Mouse (Mus musculus) hindbrain, embryonic 12.5 days (tissue): ENCODE data around the gene Fads2. TPM values are rescaled to one million over a fixed set of nuclear protein-coding genes. Genes with fewer than 3 reads are reported as not detected.
A peak's percentile ranks its signal among the peaks of the same experiment; 100 is the strongest.

Source experiments
- ATAC-seq: fragments of 200-750 bp; cut with Nextera tagmentation; 2 replicates; pipeline ENCODE4 v1.8.0; 2017; ENCODE audit warnings: moderate TSS enrichment; ENCODE audit not compliant: low FRiP score
- H3K27ac ChIP-seq: fragments of 300-500 bp; sonication (generic); 2 replicates; pipeline ENCODE4 v1.5.1; 2016; ENCODE audit warnings: mild to moderate bottlenecking
- H3K27me3 ChIP-seq: fragments of 300-500 bp; sonication (generic); 2 replicates; pipeline ENCODE4 v1.6.1; 2016; ENCODE audit warnings: mild to moderate bottlenecking
- H3K36me3 ChIP-seq: fragments of 300-500 bp; sonication (generic); 2 replicates; pipeline ENCODE4 v1.6.1; 2016; ENCODE audit warnings: mild to moderate bottlenecking
- H3K4me1 ChIP-seq: fragments of 300-500 bp; sonication (generic); 2 replicates; pipeline ENCODE4 v1.6.1; 2016
- H3K4me2 ChIP-seq: fragments of 300-500 bp; sonication (generic); replicated peaks from 2 replicates; pipeline ENCODE4 v1.6.1; 2016; ENCODE audit warnings: mild to moderate bottlenecking
- H3K4me3 ChIP-seq: fragments of 300-500 bp; sonication (generic); 2 replicates; pipeline ENCODE4 v1.5.1; 2016; ENCODE audit warnings: mild to moderate bottlenecking
- H3K9ac ChIP-seq: fragments of 300-500 bp; sonication (generic); 2 replicates; pipeline ENCODE4 v1.6.1; 2016; ENCODE audit warnings: mild to moderate bottlenecking, moderate library complexity
- H3K9me3 ChIP-seq: fragments of 300-500 bp; sonication (generic); replicated peaks from 2 replicates; pipeline ENCODE4 v1.6.1; 2016; ENCODE audit warnings: mild to moderate bottlenecking
- WGBS: fragments of 180-500 bp; shearing (Covaris S2); methylation state at CpG from one replicate; pipeline ENCODE4 v1.1.7; 2016; 5-methylcytosine and 5-hydroxymethylcytosine counted together
- polyA plus RNA-seq: library from polyadenylated mRNA; unstranded; fragments of >200 nt; fragmentation: Nextera tagmentation; extraction: Ambion mirVana; gene quantifications from 2 replicates; pipeline ENCODE4 v1.2.1, GENCODE M21; 2016

Gene Fads2
- polyA plus RNA-seq, 1 experiment from 2014 or later = 177 TPM

- Histone ChIP-seq H3K9me3 (no peaks in the 10 kb centered on the region), H3K4me2 (no peak overlapping the region), H3K36me3 (no peaks in the 10 kb centered on the region), H3K4me1 (no peaks in the 10 kb centered on the region), H3K27me3 (no peaks in the 10 kb centered on the region), H3K27ac (no peak overlapping the region), H3K9ac (no peak overlapping the region), H3K4me3 (no peak overlapping the region)
- no peak for ATAC-seq
- 52% methylated on average over 3 of the region's 3 CpGs for WGBS
Measured at GRCm38 (mm10) chr19:10116641-10117040, 15.1 kb upstream of the Fads2 start.

DNA sequence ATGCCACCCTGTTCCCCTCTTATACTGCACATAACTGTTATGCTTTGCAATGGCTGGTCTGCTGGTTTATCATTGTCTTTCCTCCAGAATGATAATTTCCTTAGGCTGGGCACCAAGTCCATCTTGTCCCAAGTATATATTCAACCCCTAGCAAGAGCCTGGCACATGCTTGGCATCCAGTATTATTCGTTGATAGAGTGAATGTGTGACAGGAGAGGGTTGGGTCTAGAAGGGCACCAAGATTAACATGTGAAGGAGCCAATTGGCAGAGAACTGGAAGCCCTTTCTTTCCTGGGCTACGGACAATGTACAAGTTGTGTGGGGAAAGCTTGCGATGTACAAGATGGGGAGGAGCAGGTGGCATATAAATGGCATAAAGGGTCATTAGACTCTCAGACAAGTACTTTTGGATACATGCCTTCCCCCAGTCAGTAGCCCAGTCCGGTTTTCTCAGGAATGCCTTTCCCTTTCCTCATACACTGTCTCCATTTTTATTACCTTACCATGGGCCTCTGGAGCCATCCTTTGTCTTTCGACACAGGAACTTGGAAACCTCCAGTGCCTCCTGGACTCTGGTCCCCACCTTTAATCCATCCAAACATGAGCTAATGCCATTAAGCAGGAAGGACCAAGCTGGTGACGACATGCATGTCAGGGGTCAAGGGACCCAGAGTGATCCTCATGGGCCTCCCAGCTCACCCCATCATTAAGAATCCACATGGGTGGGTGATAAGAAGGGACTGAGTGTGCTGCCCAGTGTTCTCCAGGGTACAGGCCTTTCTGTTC, 14.0 kb upstream of the Fads2 start:
- no peak overlapping the region for H3K9ac ChIP-seq
- no peak overlapping the region for H3K4me3 ChIP-seq
- ATAC-seq = no peak
- H3K27ac ChIP-seq = no peak overlapping the region
- 83% methylated on average over 6 of the region's 6 CpGs for WGBS
- no peak overlapping the region for H3K4me2 ChIP-seq
- no peaks in the 10 kb centered on the region for H3K36me3 ChIP-seq
- H3K4me1 ChIP-seq = no peaks in the 10 kb centered on the region
- no peaks in the 10 kb centered on the region for H3K9me3 ChIP-seq
- no peaks in the 10 kb centered on the region for H3K27me3 ChIP-seq

DNA sequence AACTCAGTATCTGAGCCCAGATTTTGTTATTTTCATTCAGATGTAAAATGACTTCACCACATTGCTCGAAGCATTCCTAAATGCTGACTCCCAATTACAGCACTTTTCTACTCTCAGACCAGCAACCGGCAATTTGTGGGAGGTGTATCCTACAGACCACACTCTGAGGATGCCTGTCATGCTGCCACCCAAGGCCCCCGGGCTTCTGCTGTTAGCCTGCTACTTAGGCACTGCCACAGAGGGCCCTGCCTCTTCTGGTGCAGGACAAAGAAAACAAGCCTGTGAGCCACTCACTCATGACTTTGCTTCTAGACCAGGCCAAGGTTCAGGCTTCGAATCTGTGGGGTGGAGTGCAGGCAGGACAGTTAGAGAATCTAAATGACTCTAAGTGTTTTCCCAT, 11.4 kb upstream of the Fads2 start:
- no peak for ATAC-seq
- Histone ChIP-seq H3K36me3 (no peaks in the 10 kb centered on the region), H3K4me1 (no peaks in the 10 kb centered on the region), H3K27me3 (no peaks in the 10 kb centered on the region), H3K4me3 (no peak overlapping the region), H3K9ac (no peak overlapping the region), H3K27ac (no peak overlapping the region), H3K4me2 (no peak overlapping the region), H3K9me3 (no peaks in the 10 kb centered on the region)
- 70% methylated on average over 4 of the region's 4 CpGs for WGBS

- Histone ChIP-seq H3K4me3 (no peak overlapping the region), H3K4me2 (no peak overlapping the region), H3K27ac (no peak overlapping the region), H3K27me3 (no peaks in the 10 kb centered on the region), H3K4me1 (no peaks in the 10 kb centered on the region), H3K36me3 (no peaks in the 10 kb centered on the region), H3K9me3 (no peaks in the 10 kb centered on the region), H3K9ac (no peak overlapping the region)
- WGBS = 95% methylated on average over 2 of the region's 2 CpGs
- no peak for ATAC-seq
Measured at GRCm38 (mm10) chr19:10108666-10109065, 7.1 kb upstream of the Fads2 start.

DNA sequence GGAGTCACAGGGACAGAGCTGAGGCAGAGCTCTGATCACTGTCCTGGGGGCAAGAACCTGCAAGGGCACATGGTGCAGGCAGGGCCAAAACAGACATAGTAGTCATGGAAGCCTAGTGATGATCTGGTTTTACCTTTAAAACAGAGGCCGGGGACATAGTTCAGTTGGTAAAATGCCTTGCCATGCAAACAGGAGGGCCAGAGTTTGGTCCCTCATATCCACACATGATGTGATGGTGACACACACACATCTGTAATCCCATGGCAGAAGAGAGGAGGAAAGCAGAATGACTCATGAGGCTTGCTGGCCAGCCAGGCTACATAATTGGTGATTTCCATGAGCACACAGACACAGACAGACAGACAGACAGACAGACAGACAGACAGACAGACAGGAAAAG, 6.6 kb upstream of the Fads2 start:
- no peaks in the 10 kb centered on the region for H3K9me3 ChIP-seq
- H3K4me3 ChIP-seq = no peak overlapping the region
- H3K27ac ChIP-seq = no peak overlapping the region
- H3K9ac ChIP-seq = no peak overlapping the region
- no peak overlapping the region for H3K4me2 ChIP-seq
- no peak for ATAC-seq
- no peaks in the 10 kb centered on the region for H3K36me3 ChIP-seq
- H3K27me3 ChIP-seq = no peaks in the 10 kb centered on the region
- 92% methylated on average over 1 of the region's 1 CpGs for whole genome bisulfite sequencing
- H3K4me1 ChIP-seq = no peaks in the 10 kb centered on the region

DNA sequence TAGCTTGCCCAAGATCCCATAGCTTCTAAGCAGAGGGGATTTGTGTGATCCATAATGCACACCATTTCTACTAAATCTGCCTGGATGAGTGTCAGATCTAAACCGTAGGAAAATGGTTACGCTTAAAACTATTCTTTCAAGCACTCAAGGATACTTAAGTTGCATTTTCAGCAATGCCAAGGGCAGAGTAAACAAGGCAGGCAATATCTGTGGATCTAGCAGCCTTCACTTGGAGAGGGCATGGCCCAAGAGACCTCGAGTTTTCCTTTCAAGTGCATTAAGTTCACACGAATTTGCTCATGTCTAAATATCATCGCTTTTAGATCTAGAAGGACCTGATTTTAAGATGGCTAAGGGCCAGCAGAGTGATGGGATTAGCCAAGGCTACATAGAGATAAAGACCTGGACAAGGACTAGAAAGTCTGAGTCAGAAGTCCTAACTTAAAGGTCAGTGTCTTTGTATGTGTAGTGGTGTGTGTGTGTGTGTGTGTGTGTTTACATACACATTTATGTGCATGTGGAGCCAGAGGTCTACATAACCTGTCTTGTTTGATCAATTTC, 5.6 kb upstream of the Fads2 start:
- ATAC-seq = no peak
- H3K4me3 ChIP-seq = no peak overlapping the region

GRCm38 (mm10) chr19:10106634-10107033, 5.1 kb upstream of the Fads2 start:
- no peaks in the 10 kb centered on the region for H3K36me3 ChIP-seq
- no peaks in the 10 kb centered on the region for H3K27me3 ChIP-seq
- no peak overlapping the region for H3K4me3 ChIP-seq
- peaks cover 8% of the 10 kb centered on the region for H3K4me1 ChIP-seq
- 89% methylated on average over 2 of the region's 2 CpGs for WGBS
- H3K9ac ChIP-seq = no peak overlapping the region
- H3K9me3 ChIP-seq = no peaks in the 10 kb centered on the region
- no peak overlapping the region for H3K27ac ChIP-seq
- no peak overlapping the region for H3K4me2 ChIP-seq
- no peak for ATAC-seq

More for the DNA sequence above, 5.6 kb upstream of the Fads2 start:
- Histone ChIP-seq H3K36me3 (no peaks in the 10 kb centered on the region), H3K27me3 (no peaks in the 10 kb centered on the region), H3K9me3 (no peaks in the 10 kb centered on the region), H3K9ac (no peak overlapping the region), H3K27ac (no peak overlapping the region), H3K4me2 (no peak overlapping the region), H3K4me1 (peaks cover 7% of the 10 kb centered on the region)
- WGBS = 90% methylated on average over 5 of the region's 5 CpGs

DNA sequence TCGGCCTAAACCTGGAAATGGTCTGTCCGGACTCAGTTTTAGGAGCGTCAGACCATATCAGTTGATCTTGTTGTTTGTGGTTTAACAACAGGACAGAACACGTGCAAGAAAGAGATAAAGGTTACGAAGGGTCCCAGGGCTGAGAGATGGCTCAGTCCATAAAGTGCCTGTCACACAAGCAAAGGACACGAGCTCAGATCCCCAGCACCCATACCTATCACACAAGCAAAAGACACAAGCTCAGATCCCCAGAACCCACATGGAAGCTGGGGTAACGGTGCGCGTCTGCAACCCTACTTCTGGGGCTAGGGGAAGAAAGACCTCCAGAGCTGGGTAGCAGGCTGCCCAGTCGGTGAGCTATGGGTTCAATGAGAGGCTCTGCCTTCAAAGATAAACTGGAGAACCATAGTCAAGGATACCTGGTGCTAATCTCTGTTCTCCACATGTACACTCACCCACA, 3.5 kb upstream of the Fads2 start:
- Histone ChIP-seq H3K9ac (no peak overlapping the region), H3K27ac (no peak overlapping the region), H3K4me3 (no peak overlapping the region), H3K9me3 (no peaks in the 10 kb centered on the region), H3K4me1 (peaks cover 9% of the 10 kb centered on the region), H3K4me2 (no peak overlapping the region), H3K27me3 (no peaks in the 10 kb centered on the region), H3K36me3 (no peaks in the 10 kb centered on the region)
- ATAC-seq = no peak
- WGBS = 86% methylated on average over 10 of the region's 10 CpGs

- Histone ChIP-seq H3K36me3 (no peaks in the 10 kb centered on the region), H3K9me3 (no peaks in the 10 kb centered on the region), H3K4me2 (no peak overlapping the region), H3K27ac (no peak overlapping the region), H3K4me1 (peaks cover 17% of the 10 kb centered on the region), H3K9ac (no peak overlapping the region), H3K4me3 (no peak overlapping the region), H3K27me3 (no peaks in the 10 kb centered on the region)
- ATAC-seq = no peak
- WGBS = 90% methylated on average over 6 of the region's 6 CpGs
Measured at GRCm38 (mm10) chr19:10104234-10104633, 2.7 kb upstream of the Fads2 start.

- peak overlapping the region; percentile 85 for H3K9ac ChIP-seq
Measured at GRCm38 (mm10) chr19:10102054-10102700, 631 bp upstream of the Fads2 start.

GRCm38 (mm10) chr19:10100631-10101071, 895 bp downstream of the Fads2 start:
- H3K27ac ChIP-seq = peak overlapping the region; percentile 98
- H3K9ac ChIP-seq = peak overlapping the region; percentile 85
- peak; percentile 62 for ATAC-seq
- H3K36me3 ChIP-seq = 0 out of 2 replicates have a peak, but pooled peaks cover 9% of the 10 kb centered on the region
- H3K4me1 ChIP-seq = peaks cover 53% of the 10 kb centered on the region
- H3K4me2 ChIP-seq = peak overlapping the region; percentile 83
- no peaks in the 10 kb centered on the region for H3K9me3 ChIP-seq
- H3K4me3 ChIP-seq = peak overlapping the region; percentile 82
- no peaks in the 10 kb centered on the region for H3K27me3 ChIP-seq
- under 1% methylated on average over 21 of the region's 21 CpGs for WGBS

More at GRCm38 (mm10) chr19:10102054-10102700, 631 bp upstream of the Fads2 start:
- Histone ChIP-seq H3K27ac (peak overlapping the region; percentile 98), H3K4me3 (peak overlapping the region; percentile 82), H3K4me2 (peak overlapping the region; percentile 83), H3K36me3 (no peaks in the 10 kb centered on the region), H3K9me3 (no peaks in the 10 kb centered on the region), H3K27me3 (no peaks in the 10 kb centered on the region), H3K4me1 (peaks cover 38% of the 10 kb centered on the region)
- peak; percentile 69 for ATAC-seq
- 5% methylated on average over 25 of the region's 25 CpGs for WGBS

- Histone ChIP-seq H3K9ac (peak overlapping the region; percentile 51), H3K4me1 (peaks cover 64% of the 10 kb centered on the region), H3K4me2 (peak overlapping the region; percentile 83), H3K27ac (peak overlapping the region; percentile 66), H3K36me3 (peaks cover 21% of the 10 kb centered on the region), H3K4me3 (peak overlapping the region; percentile 10), H3K27me3 (no peaks in the 10 kb centered on the region), H3K9me3 (no peaks in the 10 kb centered on the region)
- 39% methylated on average over 5 of the region's 5 CpGs for WGBS
- ATAC-seq = no peak
Measured at GRCm38 (mm10) chr19:10097826-10098225, 3.7 kb downstream of the Fads2 start.
